Mouse (Mus musculus) olfactory bulb, adult 2 months (tissue): ENCODE measurements around the gene Vps18.

ENCODE experiments used
- CTCF ChIP-seq: fragments of 200-500 bp; IDR thresholded peaks from 2 replicates; pipeline ENCODE4 v1.5.1; 2012; ENCODE audit warnings: low read depth, mild to moderate bottlenecking, low read length, moderate library complexity; ENCODE audit not compliant: insufficient read depth
- POLR2A ChIP-seq: fragments of 200-500 bp; IDR thresholded peaks from 2 replicates; pipeline ENCODE4 v1.6.1; 2012; ENCODE audit warnings: mild to moderate bottlenecking, low read depth, low read length, moderate library complexity; ENCODE audit not compliant: insufficient read depth

GRCm38 (mm10) chr2:119335535-119335934 is 47.0 kb downstream of the Vps18 start:
- TF ChIP-seq CTCF, result no peak
- no peak for TF ChIP-seq POLR2A
